Mouse (Mus musculus) kidney, adult 2 months (tissue): Measurements from ENCODE around the gene Ints2. TPM values are rescaled to one million over a fixed set of nuclear protein-coding genes. Genes with fewer than 3 reads are reported as not detected.

Experiments
- DNase-seq: peaks from one replicate; pipeline ENCODE4 v3.0.0; 2021
- H3K27ac ChIP-seq: fragments of 200-500 bp; 2 replicates; pipeline ENCODE4 v1.5.1; 2012; ENCODE audit warnings: low read depth, low read length, control low read depth, inconsistent platforms; ENCODE audit not compliant: insufficient read depth
- H3K27me3 ChIP-seq: fragments of 200-500 bp; replicated peaks from 2 replicates; pipeline ENCODE4 v1.6.1; 2012; ENCODE audit warnings: mild to moderate bottlenecking, moderate library complexity, low read length, inconsistent platforms; ENCODE audit not compliant: control insufficient read depth, insufficient read depth
- H3K36me3 ChIP-seq: fragments of 200-500 bp; 2 replicates; pipeline ENCODE4 v1.6.1; 2012; ENCODE audit warnings: mild to moderate bottlenecking, moderate library complexity, low read length, inconsistent platforms; ENCODE audit not compliant: control insufficient read depth, insufficient read depth
- H3K4me1 ChIP-seq: fragments of 200-500 bp; 2 replicates; pipeline ENCODE4 v1.6.1; 2011; ENCODE audit warnings: low read length; ENCODE audit not compliant: control insufficient read depth, insufficient read depth
- H3K4me3 ChIP-seq: fragments of 200-500 bp; 2 replicates; pipeline ENCODE4 v1.5.1; 2011; ENCODE audit warnings: mild to moderate bottlenecking, low read depth, low read length, control low read depth; ENCODE audit not compliant: insufficient read depth
- CTCF ChIP-seq: fragments of 200-500 bp; conservative IDR thresholded peaks from 2 replicates; pipeline ENCODE4 v1.5.1; 2011; ENCODE audit warnings: low read depth, mild to moderate bottlenecking, control low read depth, low read length, moderate library complexity, mixed read lengths; ENCODE audit not compliant: insufficient read depth, insufficient read length
- POLR2A ChIP-seq: fragments of 200-500 bp; IDR thresholded peaks from one replicate; pipeline ENCODE4 v1.6.1; 2011; ENCODE audit warnings: low read depth, low read length, control low read depth
- WGBS: fragments of 180-500 bp; shearing (Covaris S2); methylation state at CpG from one replicate; pipeline ENCODE4 v1.1.7; 2018; 5-methylcytosine and 5-hydroxymethylcytosine counted together
- polyA plus RNA-seq: library from polyadenylated mRNA; depleted of rRNA; stranded (reverse); fragments of >200 nt; gene quantifications from 2 replicates; pipeline ENCODE4 v1.2.3, GENCODE M21; 2012

Ints2 gene
- polyA plus RNA-seq, 1 experiment = 29.3 TPM

DNA sequence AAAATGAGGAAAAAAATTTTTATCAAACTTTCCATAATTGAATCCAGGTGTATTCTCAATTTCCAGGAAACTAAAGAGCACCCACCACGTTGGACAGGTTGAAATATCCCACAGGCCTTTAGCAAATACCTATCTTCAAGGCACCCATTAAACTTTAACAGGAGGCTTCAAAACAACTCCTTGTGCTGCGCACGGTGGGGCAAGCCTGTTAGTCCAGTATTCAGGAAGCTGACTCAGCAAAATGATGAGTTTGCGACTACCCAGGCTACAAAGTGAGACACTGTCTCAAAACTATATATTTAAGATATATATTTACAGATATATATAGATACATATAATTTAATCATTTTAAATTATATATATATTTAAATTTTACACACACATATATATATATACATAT is 24.9 kb downstream of the Ints2 start:
- 33% methylated on average over 4 of the region's 4 CpGs for WGBS
- no peaks in the 10 kb centered on the region for H3K27me3 ChIP-seq
- H3K4me3 ChIP-seq = no peak overlapping the region
- no peaks in the 10 kb centered on the region; the same call in 1 of the 2 replicates for H3K4me1 ChIP-seq
- no peaks in the 10 kb centered on the region; the same call in 1 of the 2 replicates for H3K36me3 ChIP-seq
- DNase-seq = peak; percentile 81
- no peak overlapping the region for H3K27ac ChIP-seq
- no peak for TF ChIP-seq POLR2A

DNA sequence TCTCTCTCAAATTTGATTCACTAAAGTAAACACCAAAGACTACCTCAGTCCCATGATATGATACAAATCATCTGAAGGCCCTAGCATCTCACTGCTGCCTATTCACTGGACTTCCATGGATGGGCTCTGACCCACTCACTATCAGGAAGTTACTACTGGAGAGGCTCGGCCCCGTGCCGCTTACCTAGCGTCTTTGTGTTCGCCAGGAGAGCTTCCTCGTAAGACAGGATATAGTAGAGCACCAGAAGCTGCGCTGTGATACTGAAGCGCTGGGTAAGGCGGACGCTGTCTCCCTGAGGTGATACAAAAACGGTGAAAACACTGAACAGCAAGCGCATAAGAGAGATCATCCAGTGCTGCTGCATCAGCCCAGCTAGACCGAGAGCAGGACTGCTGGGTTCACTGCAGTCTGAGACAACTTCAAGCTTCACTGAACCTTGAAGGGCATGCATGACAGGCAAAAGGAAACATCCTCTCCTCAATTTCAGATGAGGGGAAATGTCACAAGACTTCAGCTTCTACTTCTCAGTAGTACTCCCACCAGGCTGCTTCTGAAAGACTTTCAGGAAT is 25.5 kb downstream of the Ints2 start:
- no peaks in the 10 kb centered on the region for H3K27me3 ChIP-seq
- peak overlapping the region; percentile 79 for H3K27ac ChIP-seq
- H3K4me3 ChIP-seq = peak overlapping the region; percentile 32
- no peak for TF ChIP-seq CTCF
- no peak for TF ChIP-seq POLR2A
- WGBS = 55% methylated on average over 13 of the region's 13 CpGs
- H3K4me1 ChIP-seq = no peaks in the 10 kb centered on the region; the same call in 1 of the 2 replicates
- H3K36me3 ChIP-seq = no peaks in the 10 kb centered on the region; the same call in 1 of the 2 replicates
- DNase-seq = peak; percentile 72

DNA sequence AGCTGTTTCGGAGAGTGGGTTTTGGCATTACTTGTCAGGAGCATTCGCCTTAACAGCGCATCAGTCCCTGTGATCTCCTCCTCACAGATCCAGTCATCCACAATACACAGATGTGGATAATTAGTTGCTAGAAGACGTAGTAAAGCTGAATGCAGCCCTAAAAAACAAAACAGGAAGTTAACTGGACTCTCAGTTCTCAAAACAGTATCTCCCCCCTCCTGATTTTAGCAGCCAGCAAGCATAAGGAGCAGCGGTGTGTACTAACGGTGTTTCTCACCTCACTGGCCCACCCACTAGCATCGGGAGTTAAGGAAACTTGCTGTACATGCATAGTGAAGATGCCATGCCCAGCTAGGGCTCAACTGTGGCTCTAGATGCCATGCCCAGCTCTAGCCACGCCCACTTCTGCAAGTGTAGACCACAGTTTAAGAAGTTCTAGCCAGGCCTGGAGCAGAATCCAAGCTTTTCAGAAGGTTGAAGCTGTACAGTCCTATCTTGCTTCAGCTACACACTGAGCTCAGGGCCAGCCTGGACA is 30.7 kb downstream of the Ints2 start:
- 78% methylated on average over 8 of the region's 8 CpGs for WGBS
- Histone ChIP-seq H3K27ac (peak overlapping the region; percentile 18; the same call in 1 of the 2 replicates), H3K36me3 (peaks cover 1% of the 10 kb centered on the region; the same call in 1 of the 2 replicates), H3K4me3 (no peak overlapping the region), H3K4me1 (peaks cover 4% of the 10 kb centered on the region; the same call in 1 of the 2 replicates), H3K27me3 (no peaks in the 10 kb centered on the region)
- TF ChIP-seq POLR2A = no peak
- no peak for TF ChIP-seq CTCF
- DNase-seq = no peak

DNA sequence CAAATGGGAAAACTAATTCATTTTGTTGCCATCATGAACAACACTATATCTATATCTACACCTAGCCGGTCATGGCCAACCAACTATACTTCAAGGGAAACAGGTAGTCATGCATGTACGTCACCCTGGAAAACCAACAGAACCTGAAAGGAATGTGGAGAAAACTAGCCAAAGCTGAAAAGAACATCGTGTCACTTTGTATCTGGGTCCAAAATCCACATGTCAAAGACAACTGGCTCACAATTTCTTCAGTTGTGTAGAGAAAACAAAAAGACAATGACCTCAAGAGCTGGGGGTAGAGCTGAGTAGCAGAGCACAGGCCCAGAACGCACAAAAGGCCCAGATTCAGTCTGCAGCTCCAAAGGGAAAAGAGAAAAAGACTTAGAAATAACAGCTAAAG is 31.6 kb downstream of the Ints2 start:
- peaks cover 1% of the 10 kb centered on the region; the same call in 1 of the 2 replicates for H3K36me3 ChIP-seq
- peak; percentile 73 for DNase-seq
- WGBS = 62% methylated on average over 4 of the region's 4 CpGs

DNA sequence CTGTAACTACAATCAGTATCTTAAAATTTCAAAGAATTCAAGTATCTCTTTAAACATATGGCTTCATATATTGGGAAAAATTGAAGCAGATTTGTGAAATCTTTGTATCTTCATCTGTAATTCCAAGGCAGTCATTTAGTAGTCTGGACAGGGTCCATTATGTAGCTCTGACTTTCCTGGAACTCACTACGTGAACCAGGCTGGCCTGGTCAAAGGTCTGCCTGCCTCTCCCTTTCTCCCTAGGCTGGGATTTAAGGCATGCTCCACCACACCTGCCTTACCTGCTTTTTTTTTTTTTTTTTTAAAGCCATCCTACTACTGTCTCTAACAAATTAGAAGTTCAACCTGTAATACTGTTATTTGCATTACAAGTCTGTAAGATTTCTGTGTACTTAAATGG is 45.6 kb downstream of the Ints2 start:
- Histone ChIP-seq H3K4me1 (no peaks in the 10 kb centered on the region), H3K27me3 (no peaks in the 10 kb centered on the region), H3K4me3 (no peak overlapping the region), H3K27ac (no peak overlapping the region), H3K36me3 (peaks cover 3% of the 10 kb centered on the region; the same call in 1 of the 2 replicates)
- peak; percentile 86 for DNase-seq
- WGBS = 43% methylated on average over 1 of the region's 1 CpGs
- TF ChIP-seq POLR2A (no peak), CTCF (no peak)

More for the DNA sequence above, 31.6 kb downstream of the Ints2 start:
- Histone ChIP-seq H3K4me3 (no peak overlapping the region), H3K27me3 (no peaks in the 10 kb centered on the region), H3K4me1 (peaks cover 4% of the 10 kb centered on the region; the same call in 1 of the 2 replicates), H3K27ac (peak overlapping the region; percentile 12)
- TF ChIP-seq POLR2A (no peak), CTCF (no peak)

DNA sequence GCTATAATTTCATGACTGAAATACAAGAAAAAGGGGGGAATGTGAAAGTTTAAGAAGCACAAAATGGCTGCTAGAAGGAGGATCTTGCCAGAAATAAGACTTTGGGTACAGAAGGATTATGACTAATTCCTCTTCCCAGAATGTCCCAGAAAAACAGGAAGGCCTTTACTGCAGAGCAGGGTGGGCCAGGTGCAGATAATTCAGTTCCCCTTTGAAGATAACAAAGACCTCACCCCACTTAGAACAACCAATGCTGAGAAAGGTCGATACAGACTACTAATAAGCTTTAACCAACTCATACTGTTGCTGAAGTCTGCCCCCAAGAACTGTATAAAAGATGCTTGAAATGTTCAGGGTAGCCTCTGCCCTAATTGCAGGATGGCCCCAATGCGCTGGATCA is 48.3 kb downstream of the Ints2 start:
- Histone ChIP-seq H3K4me1 (no peaks in the 10 kb centered on the region), H3K36me3 (peaks cover 1% of the 10 kb centered on the region; the same call in 1 of the 2 replicates), H3K4me3 (no peak overlapping the region), H3K27me3 (no peaks in the 10 kb centered on the region), H3K27ac (no peak overlapping the region)
- WGBS = 97% methylated on average over 2 of the region's 2 CpGs
- DNase-seq = no peak
- TF ChIP-seq POLR2A = no peak
- no peak for TF ChIP-seq CTCF

DNA sequence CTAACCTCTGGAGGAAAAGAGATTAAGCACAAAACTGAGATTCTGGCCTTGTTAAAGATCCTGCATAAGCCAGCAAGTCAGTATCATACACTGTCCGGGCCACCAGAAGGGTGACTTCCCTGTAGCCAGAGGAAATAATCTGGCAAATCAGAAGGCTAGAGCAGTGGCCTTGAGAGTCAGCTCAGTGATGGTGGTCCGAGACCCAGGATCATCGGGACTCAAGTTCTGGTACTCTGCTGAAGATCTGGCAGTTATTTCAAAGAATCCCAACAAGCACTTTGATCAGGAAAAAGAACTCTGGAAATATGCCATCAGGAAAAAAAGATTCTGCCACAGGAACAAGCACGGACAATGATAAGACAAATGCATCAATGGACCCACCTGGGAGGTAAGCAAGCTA is 51.5 kb downstream of the Ints2 start:
- Histone ChIP-seq H3K27me3 (no peaks in the 10 kb centered on the region), H3K4me3 (no peak overlapping the region), H3K36me3 (no peaks in the 10 kb centered on the region), H3K4me1 (no peaks in the 10 kb centered on the region), H3K27ac (no peak overlapping the region)
- no peak for DNase-seq
- WGBS = 93% methylated on average over 4 of the region's 4 CpGs
- TF ChIP-seq POLR2A (no peak), CTCF (no peak)
